Mouse (Mus musculus) lung, adult 2 months (tissue): ENCODE data around the gene Slc35f4. TPM values are rescaled to one million over a fixed set of nuclear protein-coding genes. Genes with fewer than 3 reads are reported as not detected.

Experiments used
- DNase-seq: peaks from one replicate; pipeline ENCODE4 v3.0.0; 2022
- H3K4me1 ChIP-seq: fragments of 200-500 bp; 2 replicates; pipeline ENCODE4 v1.6.1; 2011; ENCODE audit warnings: low read length; ENCODE audit not compliant: control insufficient read depth, insufficient read depth
- H3K4me3 ChIP-seq: fragments of 200-500 bp; replicated peaks from 2 replicates; pipeline ENCODE3; 2011; ENCODE audit warnings: low read depth, mild to moderate bottlenecking, control low read depth, low read length; ENCODE audit errors: extremely low read depth
- CTCF ChIP-seq: fragments of 200-500 bp; IDR thresholded peaks from 2 replicates; pipeline ENCODE4 v1.5.1; 2011; ENCODE audit warnings: mild to moderate bottlenecking, low read length, control low read depth; ENCODE audit not compliant: insufficient read depth
- POLR2A ChIP-seq: fragments of 200-500 bp; IDR thresholded peaks from 2 replicates; pipeline ENCODE4 v1.6.1; 2011; ENCODE audit warnings: low read depth, mild to moderate bottlenecking, control low read depth, low read length, borderline replicate concordance; ENCODE audit errors: extremely low read depth
- WGBS: fragments of 180-500 bp; shearing (Covaris S2); methylation state at CpG from one replicate; pipeline ENCODE4 v1.1.7; 2018; 5-methylcytosine and 5-hydroxymethylcytosine counted together
- polyA plus RNA-seq: library from polyadenylated mRNA; depleted of rRNA; stranded (reverse); fragments of >200 nt; gene quantifications from 2 replicates; pipeline ENCODE4 v1.2.3, GENCODE M21; 2012

The Slc35f4 gene
- polyA plus RNA-seq, 1 experiment, result not detected

DNA sequence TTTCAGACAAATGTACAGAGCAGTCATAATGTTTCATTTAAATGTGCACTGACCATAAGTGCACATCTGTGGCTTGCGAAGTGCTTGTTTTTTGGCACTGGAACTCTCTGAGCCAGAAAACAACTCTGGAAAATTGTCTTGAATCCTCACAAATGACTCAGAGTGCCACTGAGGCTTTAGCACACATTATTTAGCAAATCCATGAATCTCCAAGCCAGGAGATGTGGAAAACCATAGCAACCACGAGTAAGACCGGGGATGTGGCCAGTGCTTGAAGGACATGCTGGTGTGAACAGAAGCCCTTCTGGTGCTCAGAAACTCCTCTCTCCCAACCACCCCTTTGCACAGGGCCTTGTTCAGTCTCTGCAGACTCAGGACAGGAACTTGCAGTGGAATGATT, 33.3 kb downstream of the Slc35f4 start:
- DNase-seq, result no peak
- Histone ChIP-seq H3K4me1 (no peaks in the 10 kb centered on the region), H3K4me3 (no peak overlapping the region)
- WGBS, result 66% methylated on average over 3 of the region's 3 CpGs
- TF ChIP-seq POLR2A (no peak), CTCF (no peak)

DNA sequence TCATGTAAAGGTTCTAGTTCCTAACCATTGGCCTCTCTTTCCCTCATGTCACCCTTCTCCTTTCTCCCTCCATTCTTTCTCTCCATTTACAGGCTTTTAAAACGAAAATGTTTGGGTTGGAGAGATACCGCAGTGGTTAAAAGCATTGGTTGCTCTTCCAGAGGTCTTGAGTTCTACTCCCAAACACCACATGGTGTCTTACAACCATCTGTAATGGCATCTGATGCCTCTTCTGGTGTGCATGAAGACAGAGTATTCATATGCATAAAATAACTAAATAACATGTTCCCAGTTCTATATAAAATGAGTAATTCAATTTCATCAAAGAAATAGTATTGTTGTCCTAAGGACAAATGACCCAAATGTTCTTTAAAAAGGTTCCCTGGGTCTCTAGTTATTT, 49.2 kb downstream of the Slc35f4 start:
- 71% methylated on average over 2 of the region's 2 CpGs for WGBS
- Histone ChIP-seq H3K4me1 (no peaks in the 10 kb centered on the region), H3K4me3 (no peak overlapping the region)
- no peak for DNase-seq
- no peak for TF ChIP-seq POLR2A
- no peak for TF ChIP-seq CTCF

DNA sequence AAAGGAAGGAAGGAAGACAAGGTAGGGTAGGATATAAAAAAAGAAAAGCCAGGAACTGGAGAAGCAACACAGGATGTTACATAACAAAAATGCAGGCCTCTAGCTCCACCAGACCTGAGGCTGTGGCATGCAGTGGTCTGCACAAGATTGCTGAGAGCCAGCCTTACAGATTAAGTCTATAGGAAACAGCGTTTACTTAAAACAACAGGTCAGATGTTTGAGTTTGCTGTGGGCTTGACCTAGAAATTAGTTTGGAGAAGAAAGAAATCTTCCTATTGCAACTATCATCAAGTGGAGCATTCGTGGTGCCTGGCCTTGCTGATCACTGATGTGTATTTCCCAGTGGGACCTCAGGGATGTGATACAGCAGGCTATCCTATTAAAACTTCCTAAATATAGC, 64.1 kb downstream of the Slc35f4 start:
- no peak for DNase-seq
- no peak overlapping the region for H3K4me3 ChIP-seq
- no peaks in the 10 kb centered on the region for H3K4me1 ChIP-seq
- TF ChIP-seq POLR2A, result no peak
- TF ChIP-seq CTCF, result no peak
- WGBS, result 39% methylated on average over 2 of the region's 2 CpGs

DNA sequence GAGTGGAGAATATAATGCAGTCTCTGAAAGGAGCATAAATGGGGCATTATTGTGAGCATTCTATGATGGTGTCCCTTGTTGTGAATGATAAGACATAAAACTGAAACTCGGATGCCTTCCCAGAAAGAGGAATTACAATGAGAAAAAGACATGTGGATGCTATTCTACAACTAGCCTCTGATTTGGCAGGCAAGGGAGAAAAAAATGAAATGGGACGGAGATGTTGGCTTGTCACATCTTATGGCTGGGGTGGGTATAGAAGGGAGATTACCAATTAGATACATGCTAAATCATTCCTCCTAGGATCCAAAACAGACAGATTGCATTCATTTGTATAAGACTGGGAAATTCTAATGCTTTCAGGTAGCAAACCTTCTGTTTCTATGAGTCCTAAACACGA, 65.0 kb downstream of the Slc35f4 start:
- no peak for TF ChIP-seq POLR2A
- TF ChIP-seq CTCF, result no peak
- no peaks in the 10 kb centered on the region for H3K4me1 ChIP-seq
- no peak for DNase-seq
- H3K4me3 ChIP-seq, result no peak overlapping the region
- 64% methylated on average over 3 of the region's 3 CpGs for WGBS

DNA sequence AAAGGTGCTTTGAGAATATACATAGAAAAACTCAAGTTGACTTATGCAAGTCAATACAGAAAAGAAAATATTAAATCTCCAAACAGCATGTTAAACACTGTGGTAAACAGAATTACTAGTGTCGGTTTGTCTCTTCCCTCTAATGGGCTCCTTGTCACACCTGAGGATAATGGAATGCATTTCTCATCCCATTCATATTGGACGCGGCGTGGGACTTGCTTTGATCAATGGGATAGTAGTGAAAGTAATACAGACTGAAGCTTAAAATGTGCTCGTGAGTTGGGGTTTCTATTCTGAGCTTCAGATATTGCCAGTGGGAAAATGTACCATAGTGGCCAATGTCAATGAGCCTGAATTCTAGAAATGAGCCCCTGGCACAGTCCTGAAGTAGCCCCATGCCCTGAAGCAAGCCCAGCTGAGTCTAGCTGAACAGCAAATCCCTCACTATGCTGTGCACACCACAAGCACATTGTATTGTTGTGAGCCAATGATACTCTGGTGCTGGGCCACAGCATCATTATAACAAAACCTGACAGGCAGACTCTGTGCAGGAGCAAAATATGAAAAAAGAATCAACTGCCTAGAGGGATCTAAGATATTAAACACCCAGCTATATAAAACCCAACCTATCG, 71.4 kb downstream of the Slc35f4 start:
- no peak overlapping the region for H3K4me3 ChIP-seq
- DNase-seq, result no peak
- TF ChIP-seq POLR2A (no peak), CTCF (no peak)
- H3K4me1 ChIP-seq, result no peaks in the 10 kb centered on the region
- 83% methylated on average over 6 of the region's 6 CpGs for WGBS

DNA sequence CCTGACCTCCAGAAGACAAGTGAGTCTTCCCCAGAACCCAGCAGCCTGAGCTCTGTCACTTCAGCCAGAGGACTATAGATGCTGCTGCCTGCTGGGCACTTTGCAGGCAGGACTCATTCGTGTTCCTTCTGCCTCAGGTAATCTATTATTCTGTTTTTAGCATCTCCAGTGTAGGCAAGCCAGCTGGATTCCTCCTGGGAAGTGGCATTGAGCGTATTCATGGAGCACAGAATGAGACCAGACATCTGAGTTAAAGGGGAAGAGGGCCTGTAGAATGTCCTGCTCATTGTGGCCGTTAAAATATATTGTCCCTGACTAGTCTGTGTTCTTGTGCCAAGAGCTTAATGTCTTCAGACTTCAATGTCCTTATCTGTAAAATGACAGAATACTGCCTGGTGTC, 72.1 kb downstream of the Slc35f4 start:
- WGBS, result 49% methylated on average over 3 of the region's 3 CpGs
- no peaks in the 10 kb centered on the region for H3K4me1 ChIP-seq
- DNase-seq, result no peak
- no peak for TF ChIP-seq POLR2A
- no peak for TF ChIP-seq CTCF
- no peak overlapping the region for H3K4me3 ChIP-seq

DNA sequence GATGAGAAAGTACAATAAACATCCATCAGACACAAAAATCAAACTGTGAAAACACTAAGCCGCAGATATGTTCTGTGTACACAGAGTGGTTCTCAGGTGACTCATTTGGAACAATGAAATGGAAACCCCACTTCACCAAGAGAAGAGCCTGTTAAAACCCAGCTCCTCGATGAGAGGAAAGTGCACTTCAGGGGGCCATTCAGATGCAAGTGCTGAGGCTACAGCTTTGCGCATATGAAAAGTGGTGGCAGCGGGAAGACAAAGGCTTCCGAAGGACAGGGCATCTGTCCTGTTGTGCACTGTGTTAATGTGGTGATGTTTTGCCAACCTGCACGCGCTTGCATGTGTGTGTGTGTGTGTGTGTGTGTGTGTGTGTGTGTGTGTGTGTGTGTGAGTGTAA, 78.2 kb downstream of the Slc35f4 start:
- Histone ChIP-seq H3K4me1 (no peaks in the 10 kb centered on the region), H3K4me3 (no peak overlapping the region)
- TF ChIP-seq CTCF (no peak), POLR2A (no peak)
- peak; percentile 6 for DNase-seq
- whole genome bisulfite sequencing, result 28% methylated on average over 7 of the region's 7 CpGs

DNA sequence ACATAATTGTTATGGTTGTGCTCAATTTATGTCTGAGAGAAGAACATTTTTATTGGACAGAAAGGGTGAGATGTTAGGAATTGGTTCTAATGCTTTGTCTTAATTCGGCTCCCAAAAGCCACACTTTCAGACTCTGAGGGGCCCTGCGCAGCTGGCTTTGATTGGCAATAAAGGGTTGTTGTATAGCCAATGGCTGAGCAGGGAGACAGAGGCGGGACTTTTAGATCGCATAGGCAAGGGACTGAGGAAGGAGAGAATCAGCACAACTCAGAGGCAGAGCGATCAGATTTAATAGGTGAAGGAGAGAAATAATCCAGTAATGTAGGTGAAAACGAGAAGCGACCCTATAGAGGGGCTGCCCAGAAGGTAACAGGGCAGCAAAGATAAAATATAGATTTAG, 79.4 kb downstream of the Slc35f4 start:
- no peak for DNase-seq
- TF ChIP-seq CTCF, result no peak
- TF ChIP-seq POLR2A, result no peak
- no peak overlapping the region for H3K4me3 ChIP-seq
- H3K4me1 ChIP-seq, result no peaks in the 10 kb centered on the region
- 50% methylated on average over 7 of the region's 7 CpGs for WGBS

DNA sequence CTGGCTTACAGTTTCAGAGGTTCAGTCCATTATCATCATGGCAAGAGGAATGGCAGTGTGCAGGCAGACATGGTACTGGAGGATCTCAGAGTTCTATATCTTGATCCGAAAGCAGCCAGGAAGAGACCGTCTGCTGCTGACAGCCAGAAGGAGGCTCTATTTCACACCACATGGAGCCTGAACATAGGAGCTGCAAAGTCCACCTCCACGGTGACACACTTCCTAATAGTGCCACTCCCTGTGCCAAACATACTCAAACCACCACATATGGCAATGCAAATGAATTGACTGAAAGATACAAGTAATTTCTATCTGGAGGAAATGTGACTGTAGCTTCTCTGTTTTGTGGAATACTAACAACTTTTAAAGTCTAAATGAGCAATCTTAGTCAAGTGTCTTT, 89.0 kb downstream of the Slc35f4 start:
- DNase-seq, result no peak
- TF ChIP-seq CTCF, result no peak
- no peak for TF ChIP-seq POLR2A
- 89% methylated on average over 3 of the region's 3 CpGs for WGBS
- Histone ChIP-seq H3K4me1 (no peaks in the 10 kb centered on the region), H3K4me3 (no peak overlapping the region)

DNA sequence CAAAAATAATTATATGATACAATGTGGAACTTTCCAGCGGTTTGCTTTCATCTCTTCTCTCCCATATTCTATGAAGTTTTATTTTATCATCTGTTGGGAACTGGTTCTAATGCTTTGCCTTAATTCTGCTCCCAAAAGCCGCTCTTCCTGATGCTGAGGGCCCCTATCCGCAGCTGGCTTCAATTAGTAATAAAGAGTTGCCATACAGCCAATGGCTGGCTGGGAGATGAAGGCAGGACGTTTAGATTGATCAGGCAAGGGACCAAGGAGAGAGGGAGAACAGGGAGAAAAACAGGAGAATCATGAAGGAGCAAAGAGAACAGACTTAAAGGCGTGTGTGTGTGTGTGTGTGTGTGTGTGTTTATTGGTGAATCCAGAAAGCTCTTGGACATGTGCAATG, 94.0 kb downstream of the Slc35f4 start:
- H3K4me1 ChIP-seq, result no peaks in the 10 kb centered on the region
- no peak for DNase-seq
- TF ChIP-seq POLR2A, result no peak
- TF ChIP-seq CTCF, result no peak
- WGBS, result 80% methylated on average over 5 of the region's 5 CpGs
- no peak overlapping the region for H3K4me3 ChIP-seq

DNA sequence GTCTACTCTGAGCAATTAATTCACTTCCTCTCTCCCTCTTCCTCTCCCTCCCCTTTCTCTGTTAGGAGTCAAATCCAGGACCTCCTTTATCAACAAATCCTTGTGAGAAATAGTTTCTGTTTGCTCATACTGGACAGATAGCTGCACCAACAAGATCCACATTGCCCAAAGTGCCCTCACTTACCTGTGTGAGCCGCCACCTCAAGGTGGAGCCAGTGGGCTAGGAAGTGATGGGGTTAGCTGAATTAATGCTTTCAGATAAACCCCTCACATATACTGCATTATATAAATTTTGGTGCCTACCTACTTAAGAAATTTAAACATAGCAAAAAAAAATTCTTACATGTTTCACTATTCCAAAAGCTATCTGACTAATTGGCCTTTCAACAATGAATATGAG, 133.4 kb downstream of the Slc35f4 start:
- whole genome bisulfite sequencing, result 37% methylated on average over 1 of the region's 1 CpGs
- H3K4me1 ChIP-seq, result no peaks in the 10 kb centered on the region
- no peak for DNase-seq
- H3K4me3 ChIP-seq, result no peak overlapping the region
- TF ChIP-seq POLR2A (no peak), CTCF (peak; percentile 32; the same call in 1 of the 2 replicates)
